Mouse (Mus musculus) stomach, embryonic 14.5 days (tissue): ENCODE results near the gene Bbox1. TPM values are rescaled to one million over a fixed set of nuclear protein-coding genes. Genes with fewer than 3 reads are reported as not detected.

ENCODE experiments used
- ATAC-seq: fragments of 200-750 bp; cut with Nextera tagmentation; 2 replicates; pipeline ENCODE4 v1.8.0; 2017; ENCODE audit warnings: low read depth, moderate TSS enrichment; ENCODE audit not compliant: insufficient number of reproducible peaks, insufficient read depth, low FRiP score
- H3K27ac ChIP-seq: fragments of 300-500 bp; sonication (generic); 2 replicates; pipeline ENCODE4 v1.5.1; 2014; ENCODE audit warnings: mild to moderate bottlenecking, low read length, moderate library complexity, mixed read lengths
- H3K27me3 ChIP-seq: fragments of 300-500 bp; sonication (generic); 2 replicates; pipeline ENCODE4 v1.6.1; 2014; ENCODE audit warnings: low read length, control low read depth, mixed read lengths; ENCODE audit not compliant: control insufficient read depth, insufficient read depth
- H3K36me3 ChIP-seq: fragments of 300-500 bp; sonication (generic); 2 replicates; pipeline ENCODE4 v1.6.1; 2014; ENCODE audit warnings: mild to moderate bottlenecking, control low read depth, low read length, moderate library complexity, mixed read lengths; ENCODE audit not compliant: control insufficient read depth, insufficient read depth
- H3K4me1 ChIP-seq: fragments of 300-500 bp; sonication (generic); 2 replicates; pipeline ENCODE4 v1.6.1; 2014; ENCODE audit warnings: low read length, control low read depth, mixed read lengths; ENCODE audit not compliant: control insufficient read depth, insufficient read depth
- H3K4me2 ChIP-seq: fragments of 300-500 bp; sonication (generic); replicated peaks from 2 replicates; pipeline ENCODE4 v1.6.1; 2014; ENCODE audit warnings: low read depth, low read length, control low read depth
- H3K4me3 ChIP-seq: fragments of 300-500 bp; sonication (generic); 2 replicates; pipeline ENCODE4 v1.5.1; 2014; ENCODE audit warnings: low read depth, low read length, control low read depth
- H3K9ac ChIP-seq: fragments of 300-500 bp; sonication (generic); replicated peaks from 2 replicates; pipeline ENCODE4 v1.6.1; 2014; ENCODE audit warnings: low read depth, mild to moderate bottlenecking, control low read depth, low read length, moderate library complexity, mixed read lengths
- H3K9me3 ChIP-seq: fragments of 300-500 bp; sonication (generic); 2 replicates; pipeline ENCODE4 v1.6.1; 2016; ENCODE audit warnings: low read depth, low read length, control low read depth; ENCODE audit not compliant: control insufficient read depth
- WGBS: fragments of 180-500 bp; shearing (Covaris S2); extraction: QIAGEN DNeasy Blood & Tissue Kit; methylation state at CpG from one replicate; pipeline ENCODE4 v1.1.7; 2014; 5-methylcytosine and 5-hydroxymethylcytosine counted together
- polyA plus RNA-seq: library from polyadenylated mRNA; unstranded; fragments of >200 nt; fragmentation: Nextera tagmentation; extraction: Ambion mirVana; gene quantifications from 2 replicates; pipeline ENCODE4 v1.2.1, GENCODE M21; 2014

The Bbox1 gene
- polyA plus RNA-seq = 0.17 TPM in 1 of 2 replicates, not detected in the other

DNA sequence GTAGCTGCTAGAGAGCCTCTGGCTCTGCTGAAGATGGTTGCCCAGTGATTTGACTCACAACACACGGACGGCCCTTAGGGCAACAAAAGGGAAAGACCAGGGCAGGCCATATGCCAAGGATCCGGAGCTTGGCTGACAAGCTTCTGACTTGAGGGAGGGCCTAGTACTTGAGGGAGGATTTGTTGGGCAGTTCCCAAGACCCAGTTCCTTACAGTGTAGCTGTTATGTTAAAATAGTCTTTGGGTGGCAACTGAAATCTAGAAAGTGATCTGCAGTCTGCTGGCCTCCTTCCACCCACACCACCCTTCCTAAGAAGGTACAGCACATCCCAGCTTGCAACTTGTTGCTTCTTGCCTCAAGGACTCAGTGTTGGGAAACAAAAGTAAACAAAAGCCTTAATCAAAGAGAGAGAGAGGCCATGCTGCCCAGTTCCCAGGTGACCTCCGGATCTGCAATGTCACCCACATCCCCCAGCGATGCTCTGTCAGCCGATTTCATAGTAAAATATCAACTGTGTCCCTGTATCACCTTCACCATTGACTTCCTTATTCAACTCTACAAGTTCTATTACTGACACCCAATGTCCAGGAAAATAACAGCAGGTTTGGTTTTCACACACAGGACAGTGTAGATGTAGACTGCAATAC, at the start of gene Bbox1:
Gene Bbox1 (minus strand): TSS at position 52 of the 647 bp plus-strand sequence.
- ATAC-seq = no peak
- Histone ChIP-seq H3K36me3 (no peaks in the 10 kb centered on the region), H3K4me3 (no peak within 1 kb of the TSS), H3K4me2 (no peak within 1 kb of the TSS), H3K4me1 (no peaks in the 10 kb centered on the region), H3K9me3 (no peaks in the 10 kb centered on the region), H3K9ac (no peak within 1 kb of the TSS), H3K27me3 (no peaks in the 10 kb centered on the region), H3K27ac (no peak within 1 kb of the TSS)
- WGBS = 64% methylated on average over 6 of the region's 6 CpGs

DNA sequence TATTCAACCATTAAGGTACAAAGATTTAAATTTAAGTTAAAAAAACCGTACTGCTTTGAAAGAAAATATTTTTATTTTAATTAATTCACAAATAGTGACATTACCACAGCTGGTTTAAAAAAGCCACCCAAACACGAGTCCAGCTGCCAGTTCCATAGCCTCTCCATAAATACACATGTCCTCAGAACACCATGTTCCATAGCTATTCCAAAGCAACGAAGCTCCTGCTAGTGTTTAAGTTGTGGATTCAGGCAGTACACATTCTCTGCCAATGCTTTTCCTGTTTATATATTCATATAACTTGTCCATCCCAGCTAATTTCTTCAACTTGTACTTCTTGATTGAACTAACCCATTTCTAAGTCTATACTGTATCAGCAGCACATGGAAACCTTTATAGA, 49.5 kb upstream of the Bbox1 start:
- WGBS = 48% methylated on average over 3 of the region's 3 CpGs
- no peak overlapping the region for H3K9ac ChIP-seq
- no peak for ATAC-seq
- no peaks in the 10 kb centered on the region for H3K9me3 ChIP-seq
- H3K4me1 ChIP-seq = no peaks in the 10 kb centered on the region
- no peaks in the 10 kb centered on the region for H3K36me3 ChIP-seq
- H3K27me3 ChIP-seq = no peaks in the 10 kb centered on the region
- H3K4me2 ChIP-seq = no peak overlapping the region
- H3K4me3 ChIP-seq = no peak overlapping the region
- no peak overlapping the region for H3K27ac ChIP-seq

DNA sequence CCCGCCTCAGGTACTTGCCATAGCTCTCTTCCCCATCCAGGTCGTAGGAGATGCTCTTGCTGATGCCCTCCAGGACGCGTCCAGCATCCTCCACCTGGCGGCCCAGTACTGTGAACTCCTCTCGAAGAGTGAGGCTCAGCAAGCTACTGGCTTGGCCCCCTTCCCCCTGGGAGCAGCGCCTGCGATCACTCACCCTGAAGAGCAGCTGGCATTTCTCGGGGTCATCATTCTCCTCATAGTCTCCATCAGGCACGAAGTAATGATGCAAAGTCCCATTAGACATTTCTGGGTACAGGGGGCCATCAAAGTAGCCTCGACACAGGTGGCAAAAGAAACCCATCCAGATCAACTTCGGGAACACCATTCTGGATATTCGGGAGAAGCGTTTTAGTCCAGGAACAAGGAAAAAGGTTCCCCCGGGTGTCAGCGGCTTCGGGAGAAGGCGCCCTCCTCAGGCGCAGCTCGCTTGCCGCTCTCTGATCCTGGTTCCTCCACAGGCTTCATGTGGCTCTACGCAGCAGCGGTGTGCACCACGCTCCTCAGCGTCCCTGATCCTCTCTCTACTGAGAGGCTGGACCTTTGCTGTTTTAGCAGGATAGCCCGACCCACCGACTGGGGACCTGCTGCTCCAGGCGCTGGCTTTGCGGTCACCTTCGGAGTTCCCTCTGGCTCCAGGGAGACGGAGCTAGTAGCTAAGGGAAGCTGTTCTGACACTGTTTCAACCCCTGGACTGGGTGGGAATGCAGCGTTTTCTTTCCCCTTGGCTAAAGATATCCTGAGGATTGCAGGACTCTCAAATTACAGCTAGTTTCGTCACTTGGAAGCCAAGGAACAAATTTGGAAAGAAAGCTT, 48.3 kb upstream of the Bbox1 start, which contains the start of gene Fibin:
Gene Fibin (minus strand): TSS at position 752 of the 852 bp plus-strand sequence.
- H3K27me3 ChIP-seq = no peaks in the 10 kb centered on the region
- peak within 1 kb of the TSS; percentile 52 for H3K4me2 ChIP-seq
- peak within 1 kb of the TSS; percentile 51 for H3K4me3 ChIP-seq
- no peaks in the 10 kb centered on the region for H3K4me1 ChIP-seq
- peak within 1 kb of the TSS; percentile 40 for H3K9ac ChIP-seq
- no peaks in the 10 kb centered on the region for H3K36me3 ChIP-seq
- ATAC-seq = peak; percentile 81; the same call in 1 of the 2 replicates
- peak within 1 kb of the TSS; percentile 89 for H3K27ac ChIP-seq
- H3K9me3 ChIP-seq = no peaks in the 10 kb centered on the region
- WGBS = 3% methylated on average over 33 of the region's 33 CpGs

DNA sequence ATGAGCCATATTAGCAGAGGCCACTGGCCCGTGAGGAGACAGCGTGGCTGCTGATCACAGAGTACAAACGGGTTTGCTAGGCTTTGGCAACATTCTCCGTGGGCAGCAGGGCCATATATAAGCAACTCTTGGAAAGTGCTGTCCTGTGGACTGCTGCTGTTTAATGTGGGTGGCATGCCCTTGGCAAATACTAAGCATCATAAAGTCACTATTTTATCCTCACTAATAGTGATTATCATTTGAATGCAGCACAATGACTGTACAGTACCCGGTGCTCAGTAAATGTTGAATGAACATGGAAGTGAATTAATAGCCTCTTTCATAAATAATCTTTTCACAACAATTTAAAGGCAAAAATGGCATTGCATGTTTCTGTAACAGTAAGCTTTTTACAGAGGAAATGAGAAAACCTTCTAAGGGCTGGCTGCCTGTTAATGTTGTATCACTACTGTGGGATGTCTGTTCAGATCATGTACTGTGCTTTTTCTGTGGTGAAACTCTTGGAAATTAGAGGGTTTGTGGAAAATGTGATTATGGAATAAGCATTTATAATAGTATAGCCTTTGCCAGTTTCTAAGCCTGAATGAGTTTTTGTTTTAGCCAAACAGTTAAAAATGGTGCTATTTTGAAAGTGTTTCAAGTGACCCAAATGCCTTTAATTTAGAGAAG, 39.1 kb upstream of the Bbox1 start:
- H3K27me3 ChIP-seq = no peaks in the 10 kb centered on the region
- H3K9me3 ChIP-seq = no peaks in the 10 kb centered on the region
- H3K4me3 ChIP-seq = no peak overlapping the region
- 80% methylated on average over 5 of the region's 5 CpGs for WGBS
- H3K4me1 ChIP-seq = no peaks in the 10 kb centered on the region
- H3K9ac ChIP-seq = no peak overlapping the region
- no peaks in the 10 kb centered on the region for H3K36me3 ChIP-seq
- no peak for ATAC-seq
- H3K27ac ChIP-seq = no peak overlapping the region
- H3K4me2 ChIP-seq = no peak overlapping the region

DNA sequence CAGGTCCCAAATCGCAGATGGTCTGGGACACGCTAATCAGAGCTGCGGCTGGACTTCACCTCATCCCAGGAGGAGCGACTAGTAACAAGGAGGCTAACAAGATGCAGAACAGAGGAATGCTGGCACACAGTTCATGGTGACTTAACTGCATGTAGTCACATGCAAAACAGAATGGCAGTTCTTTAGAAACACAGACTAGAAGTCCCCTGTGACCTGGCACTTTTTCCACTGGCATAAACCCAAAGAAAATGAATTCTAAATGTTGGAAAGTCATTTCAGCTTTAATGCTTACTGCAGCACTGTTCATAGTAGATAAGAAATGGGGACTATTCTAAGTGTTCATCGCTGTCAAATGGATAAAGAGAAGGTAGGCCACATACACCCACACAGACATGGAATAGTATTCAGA, 37.5 kb upstream of the Bbox1 start:
- H3K9ac ChIP-seq = no peak overlapping the region
- no peak for ATAC-seq
- no peaks in the 10 kb centered on the region for H3K9me3 ChIP-seq
- no peaks in the 10 kb centered on the region for H3K36me3 ChIP-seq
- H3K4me1 ChIP-seq = no peaks in the 10 kb centered on the region
- no peak overlapping the region for H3K27ac ChIP-seq
- H3K4me2 ChIP-seq = no peak overlapping the region
- H3K4me3 ChIP-seq = no peak overlapping the region
- H3K27me3 ChIP-seq = no peaks in the 10 kb centered on the region
- WGBS = 76% methylated on average over 5 of the region's 5 CpGs

DNA sequence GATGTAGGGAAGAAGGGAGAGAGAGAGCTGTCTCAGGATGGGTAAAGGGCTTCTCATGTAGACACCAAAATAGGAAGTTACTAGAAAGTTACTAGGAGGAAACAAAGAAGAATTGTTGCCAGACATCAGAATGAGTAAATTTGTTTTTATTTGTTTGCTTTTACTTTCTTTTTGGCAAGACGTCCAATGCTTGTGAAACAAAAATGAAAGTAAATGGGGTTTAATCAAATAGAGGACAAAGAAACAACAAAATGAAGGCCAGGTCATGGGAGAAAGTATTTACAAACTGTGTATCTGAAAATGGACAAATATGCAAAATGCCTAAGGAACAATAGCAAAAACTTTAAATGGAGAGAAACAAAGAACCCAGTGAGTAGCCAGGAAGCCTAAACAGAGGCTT, 37.0 kb upstream of the Bbox1 start:
- Histone ChIP-seq H3K27me3 (no peaks in the 10 kb centered on the region), H3K9ac (no peak overlapping the region), H3K9me3 (no peaks in the 10 kb centered on the region), H3K27ac (no peak overlapping the region), H3K4me1 (no peaks in the 10 kb centered on the region), H3K36me3 (no peaks in the 10 kb centered on the region), H3K4me2 (no peak overlapping the region), H3K4me3 (no peak overlapping the region)
- 61% methylated on average over 1 of the region's 1 CpGs for WGBS
- no peak for ATAC-seq

DNA sequence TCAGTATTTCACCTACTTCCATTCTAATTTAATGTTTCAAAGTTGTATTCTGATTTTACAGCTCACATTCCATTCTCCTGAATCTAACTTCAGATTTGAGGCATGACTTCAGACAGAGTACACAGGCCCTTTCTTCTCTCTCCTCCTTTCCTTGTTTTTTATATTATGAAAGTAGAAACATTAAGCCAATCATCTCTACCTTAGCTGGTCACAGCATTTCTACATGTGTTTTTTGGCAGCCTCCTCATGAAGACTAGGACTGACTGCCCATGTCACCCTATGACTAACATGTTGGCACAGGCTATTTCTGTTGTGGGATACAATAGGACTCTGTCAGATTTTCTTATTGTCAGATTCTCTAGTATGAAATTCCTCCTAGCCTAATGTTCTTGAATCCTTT, 14.6 kb upstream of the Bbox1 start:
- H3K4me1 ChIP-seq = no peaks in the 10 kb centered on the region
- no peaks in the 10 kb centered on the region for H3K27me3 ChIP-seq
- no peak overlapping the region for H3K4me3 ChIP-seq
- no peak overlapping the region for H3K27ac ChIP-seq
- H3K4me2 ChIP-seq = no peak overlapping the region
- no peaks in the 10 kb centered on the region for H3K36me3 ChIP-seq
- no peak overlapping the region for H3K9ac ChIP-seq
- H3K9me3 ChIP-seq = no peaks in the 10 kb centered on the region
- ATAC-seq = no peak

DNA sequence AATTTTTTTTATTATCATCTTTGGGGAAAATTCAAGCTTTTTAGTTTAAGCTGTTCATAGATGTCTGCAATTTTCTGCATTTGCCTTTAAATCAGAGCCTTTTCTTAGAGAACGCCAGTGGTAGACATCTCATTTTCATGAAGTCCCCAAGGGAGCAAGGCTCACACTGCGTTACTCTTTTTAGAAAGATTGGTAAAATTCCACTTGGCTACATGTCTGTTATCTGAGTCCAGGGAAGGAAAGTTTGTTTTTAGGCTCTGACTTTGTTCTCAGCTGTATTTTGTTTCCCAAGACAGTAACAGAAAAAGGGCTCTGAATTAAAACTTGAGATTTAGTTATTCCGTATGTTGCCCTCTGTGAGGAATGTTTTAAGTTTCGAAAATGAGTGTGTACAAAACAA, 5.6 kb upstream of the Bbox1 start:
- Histone ChIP-seq H3K27ac (no peak overlapping the region), H3K9me3 (no peaks in the 10 kb centered on the region), H3K36me3 (no peaks in the 10 kb centered on the region), H3K27me3 (no peaks in the 10 kb centered on the region), H3K4me1 (no peaks in the 10 kb centered on the region), H3K4me3 (no peak overlapping the region), H3K9ac (no peak overlapping the region), H3K4me2 (no peak overlapping the region)
- no peak for ATAC-seq
- WGBS = 72% methylated on average over 4 of the region's 4 CpGs
